Mouse (Mus musculus) midbrain, embryonic 15.5 days (tissue): ENCODE data around the gene Tab1. TPM values are rescaled to one million over a fixed set of nuclear protein-coding genes. Genes with fewer than 3 reads are reported as not detected.
A peak's percentile ranks its signal among the peaks of the same experiment; 100 is the strongest.

Experiments used
- ATAC-seq: fragments of 200-750 bp; cut with Nextera tagmentation; replicated peaks from 2 replicates; pipeline ENCODE4 v1.8.0; 2017; ENCODE audit warnings: moderate TSS enrichment
- H3K27ac ChIP-seq: fragments of 300-500 bp; sonication (generic); 2 replicates; pipeline ENCODE4 v1.5.1; 2015; ENCODE audit warnings: mild to moderate bottlenecking, inconsistent platforms
- H3K27me3 ChIP-seq: fragments of 300-500 bp; sonication (generic); replicated peaks from 2 replicates; pipeline ENCODE4 v1.6.1; 2015; ENCODE audit warnings: inconsistent platforms
- H3K36me3 ChIP-seq: fragments of 300-500 bp; sonication (generic); replicated peaks from 2 replicates; pipeline ENCODE4 v1.6.1; 2015; ENCODE audit warnings: inconsistent platforms
- H3K4me1 ChIP-seq: fragments of 300-500 bp; sonication (generic); 2 replicates; pipeline ENCODE4 v1.6.1; 2015; ENCODE audit warnings: inconsistent platforms
- H3K4me2 ChIP-seq: fragments of 300-500 bp; sonication (generic); 2 replicates; pipeline ENCODE4 v1.6.1; 2015; ENCODE audit warnings: inconsistent platforms, mild to moderate bottlenecking, moderate library complexity
- H3K4me3 ChIP-seq: fragments of 300-500 bp; sonication (generic); 2 replicates; pipeline ENCODE4 v1.5.1; 2015; ENCODE audit warnings: mild to moderate bottlenecking, inconsistent platforms
- H3K9ac ChIP-seq: fragments of 300-500 bp; sonication (generic); 2 replicates; pipeline ENCODE4 v1.6.1; 2015; ENCODE audit warnings: mild to moderate bottlenecking, inconsistent platforms
- H3K9me3 ChIP-seq: fragments of 300-500 bp; sonication (generic); 2 replicates; pipeline ENCODE4 v1.6.1; 2016; ENCODE audit warnings: inconsistent platforms
- WGBS: fragments of 180-500 bp; shearing (Covaris S2); methylation state at CpG from one replicate; pipeline ENCODE4 v1.1.7; 2015; ENCODE audit warnings: mixed read lengths; 5-methylcytosine and 5-hydroxymethylcytosine counted together
- polyA plus RNA-seq: library from polyadenylated mRNA; unstranded; fragments of >200 nt; fragmentation: Nextera tagmentation; extraction: Ambion mirVana; gene quantifications from 2 replicates; pipeline ENCODE4 v1.2.1, GENCODE M21; 2015

The Tab1 gene
- polyA plus RNA-seq, 1 experiment from 2014 or later, result 43.5 TPM

DNA sequence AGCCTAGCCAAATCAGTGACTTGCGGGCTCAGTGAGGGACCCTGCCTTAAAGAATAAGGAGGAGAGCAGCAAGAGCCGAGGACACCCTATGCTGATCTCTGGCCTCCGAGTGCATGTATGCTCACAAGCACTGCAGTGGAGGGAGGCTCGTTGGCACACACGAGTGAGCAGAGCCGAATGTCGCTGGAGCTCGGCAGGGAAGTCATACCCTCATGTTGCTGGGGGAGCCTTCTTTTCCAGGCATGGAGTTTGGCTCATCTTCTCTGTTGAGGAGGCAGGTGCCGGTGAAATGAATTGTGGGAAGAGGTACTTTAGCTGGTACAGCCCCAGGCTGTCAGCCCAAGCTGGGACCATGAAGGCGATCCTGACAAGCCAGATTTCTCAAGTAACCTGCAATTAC, 36.5 kb upstream of the Tab1 start:
- H3K4me1 ChIP-seq, result peaks cover 52% of the 10 kb centered on the region
- H3K27ac ChIP-seq, result no peak overlapping the region
- no peak overlapping the region for H3K4me2 ChIP-seq
- WGBS, result 56% methylated on average over 10 of the region's 10 CpGs
- no peak for ATAC-seq
- no peaks in the 10 kb centered on the region for H3K9me3 ChIP-seq
- no peaks in the 10 kb centered on the region for H3K36me3 ChIP-seq
- H3K4me3 ChIP-seq, result no peak overlapping the region
- no peaks in the 10 kb centered on the region for H3K27me3 ChIP-seq
- no peak overlapping the region for H3K9ac ChIP-seq

DNA sequence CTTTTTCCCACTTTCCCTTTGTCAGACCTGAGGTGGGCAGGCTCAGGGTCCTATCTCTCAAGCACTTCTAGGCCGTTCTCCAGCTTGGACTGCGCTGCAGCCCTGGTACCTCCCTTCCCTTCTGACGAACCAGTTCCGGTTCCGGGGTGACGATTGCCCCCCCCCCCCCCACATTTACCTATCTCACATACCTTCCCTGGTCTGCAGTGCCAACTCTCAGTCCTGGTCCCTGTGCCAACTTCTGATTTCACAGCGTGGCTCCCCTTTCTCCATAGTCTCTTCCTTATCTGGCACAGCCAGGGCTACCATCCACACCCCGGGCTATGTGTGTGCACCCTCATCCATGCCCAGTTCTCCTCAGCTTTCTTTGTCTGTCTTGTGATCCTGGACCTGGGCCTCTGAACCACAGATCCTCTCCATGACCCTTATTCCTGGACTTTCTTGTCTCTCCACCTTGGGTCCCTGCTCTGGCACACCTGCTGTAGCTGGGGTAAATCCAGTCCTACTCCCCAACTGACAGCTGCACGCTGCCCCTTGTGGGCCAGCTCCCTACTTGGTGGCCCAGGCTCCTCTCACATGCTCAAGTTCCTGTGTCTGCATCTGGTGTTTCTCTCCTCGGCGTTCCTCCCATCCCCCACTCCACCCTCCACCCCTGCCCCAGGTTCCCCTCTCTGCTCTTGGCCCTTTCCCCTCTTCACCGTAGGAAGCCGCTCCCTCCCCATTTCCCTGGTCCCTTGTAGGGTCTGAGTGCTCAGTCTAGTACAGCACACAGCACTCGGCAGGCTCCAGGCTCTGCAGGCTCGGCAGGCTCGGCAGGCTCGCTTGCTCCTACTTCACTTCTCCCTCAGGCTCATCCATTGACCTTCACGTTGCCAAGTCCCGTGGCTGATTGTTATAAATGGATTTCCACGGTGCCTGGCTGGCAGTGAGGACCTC, 35.7 kb upstream of the Tab1 start:
- H3K4me1 ChIP-seq, result peaks cover 46% of the 10 kb centered on the region
- ATAC-seq, result peak; percentile 61
- H3K4me2 ChIP-seq, result peak overlapping the region; percentile 20; the same call in 1 of the 2 replicates
- H3K9ac ChIP-seq, result no peak overlapping the region
- H3K4me3 ChIP-seq, result no peak overlapping the region
- 28% methylated on average over 19 of the region's 20 CpGs for WGBS
- H3K27me3 ChIP-seq, result no peaks in the 10 kb centered on the region
- H3K9me3 ChIP-seq, result no peaks in the 10 kb centered on the region
- no peaks in the 10 kb centered on the region for H3K36me3 ChIP-seq
- peak overlapping the region; percentile 39; the same call in 1 of the 2 replicates for H3K27ac ChIP-seq

GRCm38 (mm10) chr15:80097999-80098461, 34.9 kb upstream of the Tab1 start:
- peak; percentile 40; the same call in 1 of the 2 replicates for ATAC-seq
- H3K9ac ChIP-seq, result no peak overlapping the region

DNA sequence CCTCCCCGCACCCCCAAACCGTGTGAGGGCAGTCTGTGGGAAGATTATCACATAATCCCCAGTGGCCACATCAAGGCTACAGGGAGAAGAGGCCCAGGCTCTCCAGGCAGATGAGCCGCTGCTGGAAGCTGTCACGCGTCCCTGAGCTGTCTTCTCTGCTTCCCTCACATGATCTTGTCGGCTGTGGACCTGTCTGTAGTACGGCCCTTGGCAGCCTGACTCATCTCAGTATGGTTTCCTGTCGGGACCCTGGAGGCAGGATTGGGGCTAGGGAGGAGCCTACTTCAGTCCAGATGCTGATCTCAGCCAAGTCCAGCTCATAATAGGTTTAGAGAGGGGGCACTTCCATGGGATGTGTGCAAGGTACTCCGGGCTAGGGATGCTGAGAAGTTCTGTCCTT, 34.1 kb upstream of the Tab1 start:
- WGBS, result 32% methylated on average over 9 of the region's 9 CpGs
- no peaks in the 10 kb centered on the region for H3K27me3 ChIP-seq
- no peak overlapping the region for H3K27ac ChIP-seq
- no peak overlapping the region for H3K4me3 ChIP-seq
- H3K9me3 ChIP-seq, result no peaks in the 10 kb centered on the region
- H3K4me1 ChIP-seq, result peaks cover 31% of the 10 kb centered on the region
- H3K9ac ChIP-seq, result no peak overlapping the region
- H3K4me2 ChIP-seq, result no peak overlapping the region
- ATAC-seq, result no peak
- no peaks in the 10 kb centered on the region for H3K36me3 ChIP-seq

More at GRCm38 (mm10) chr15:80097999-80098461, 34.9 kb upstream of the Tab1 start:
- H3K4me3 ChIP-seq, result no peak overlapping the region
- H3K36me3 ChIP-seq, result no peaks in the 10 kb centered on the region
- H3K27me3 ChIP-seq, result no peaks in the 10 kb centered on the region
- no peaks in the 10 kb centered on the region for H3K9me3 ChIP-seq
- 0 out of 2 replicates have a peak overlapping the region, but pooled peaks have one; percentile 39 for H3K27ac ChIP-seq
- H3K4me2 ChIP-seq, result no peak overlapping the region
- H3K4me1 ChIP-seq, result peaks cover 37% of the 10 kb centered on the region
- WGBS, result 24% methylated on average over 8 of the region's 8 CpGs

GRCm38 (mm10) chr15:80099477-80099876, 33.5 kb upstream of the Tab1 start:
- Histone ChIP-seq H3K4me1 (peaks cover 31% of the 10 kb centered on the region), H3K9me3 (no peaks in the 10 kb centered on the region), H3K4me2 (no peak overlapping the region), H3K36me3 (no peaks in the 10 kb centered on the region), H3K27me3 (no peaks in the 10 kb centered on the region), H3K27ac (no peak overlapping the region), H3K9ac (no peak overlapping the region), H3K4me3 (no peak overlapping the region)
- ATAC-seq, result no peak
- 77% methylated on average over 3 of the region's 3 CpGs for WGBS

- ATAC-seq, result no peak
- H3K4me3 ChIP-seq, result no peak overlapping the region
- H3K4me1 ChIP-seq, result peaks cover 32% of the 10 kb centered on the region
- WGBS, result 87% methylated on average over 3 of the region's 3 CpGs
- H3K27ac ChIP-seq, result no peak overlapping the region
- no peaks in the 10 kb centered on the region for H3K9me3 ChIP-seq
- H3K4me2 ChIP-seq, result no peak overlapping the region
- H3K36me3 ChIP-seq, result no peaks in the 10 kb centered on the region
- H3K9ac ChIP-seq, result no peak overlapping the region
- no peaks in the 10 kb centered on the region for H3K27me3 ChIP-seq
Observed at GRCm38 (mm10) chr15:80100196-80100595, 32.7 kb upstream of the Tab1 start.

- no peaks in the 10 kb centered on the region for H3K9me3 ChIP-seq
- WGBS, result 90% methylated on average over 10 of the region's 10 CpGs
- no peak overlapping the region for H3K27ac ChIP-seq
- no peak overlapping the region for H3K4me3 ChIP-seq
- H3K4me2 ChIP-seq, result no peak overlapping the region
- H3K36me3 ChIP-seq, result no peaks in the 10 kb centered on the region
- peaks cover 38% of the 10 kb centered on the region for H3K4me1 ChIP-seq
- no peak overlapping the region for H3K9ac ChIP-seq
- no peak for ATAC-seq
- H3K27me3 ChIP-seq, result no peaks in the 10 kb centered on the region
Observed at GRCm38 (mm10) chr15:80100871-80101270, 32.1 kb upstream of the Tab1 start.

DNA sequence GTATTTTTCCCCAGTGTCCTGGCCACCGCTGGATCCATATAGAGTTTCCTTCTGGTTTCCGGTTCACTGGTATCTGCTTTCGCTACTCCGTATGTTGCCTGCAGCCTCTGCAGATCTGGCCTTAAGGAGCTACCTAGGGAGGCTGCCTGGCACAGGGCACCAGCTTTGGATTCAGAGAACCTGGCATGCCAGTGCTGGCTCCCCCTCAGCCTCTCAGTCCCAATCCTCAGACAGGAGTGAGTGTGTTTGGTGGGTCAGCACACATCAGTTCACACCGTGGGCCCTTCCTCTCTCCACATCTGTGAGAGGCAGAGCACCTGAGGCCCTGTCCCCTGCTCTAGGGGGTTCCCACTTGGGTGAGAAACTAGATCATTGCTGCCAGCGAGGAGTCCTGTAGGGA, 31.4 kb upstream of the Tab1 start:
- H3K36me3 ChIP-seq, result no peaks in the 10 kb centered on the region
- no peak overlapping the region for H3K9ac ChIP-seq
- H3K4me3 ChIP-seq, result no peak overlapping the region
- H3K4me2 ChIP-seq, result no peak overlapping the region
- H3K27ac ChIP-seq, result no peak overlapping the region
- no peaks in the 10 kb centered on the region for H3K9me3 ChIP-seq
- H3K27me3 ChIP-seq, result no peaks in the 10 kb centered on the region
- no peak for ATAC-seq
- H3K4me1 ChIP-seq, result peaks cover 34% of the 10 kb centered on the region
- WGBS, result 82% methylated on average over 6 of the region's 6 CpGs

- ATAC-seq, result no peak
Observed at GRCm38 (mm10) chr15:80102495-80102894, 30.4 kb upstream of the Tab1 start.

GRCm38 (mm10) chr15:80105490-80106410, 27.2 kb upstream of the Tab1 start:
- H3K27ac ChIP-seq, result peak overlapping the region; percentile 55
- 55% methylated on average over 12 of the region's 12 CpGs for WGBS
- no peaks in the 10 kb centered on the region for H3K27me3 ChIP-seq
- H3K9me3 ChIP-seq, result no peaks in the 10 kb centered on the region
- H3K4me2 ChIP-seq, result no peak overlapping the region
- no peak overlapping the region for H3K9ac ChIP-seq
- ATAC-seq, result no peak
- no peaks in the 10 kb centered on the region for H3K36me3 ChIP-seq
- no peak overlapping the region for H3K4me3 ChIP-seq
- H3K4me1 ChIP-seq, result peaks cover 7% of the 10 kb centered on the region

More at GRCm38 (mm10) chr15:80102495-80102894, 30.4 kb upstream of the Tab1 start:
- Histone ChIP-seq H3K4me2 (no peak overlapping the region), H3K36me3 (no peaks in the 10 kb centered on the region), H3K4me1 (peaks cover 25% of the 10 kb centered on the region), H3K9me3 (no peaks in the 10 kb centered on the region), H3K9ac (no peak overlapping the region), H3K27me3 (no peaks in the 10 kb centered on the region), H3K4me3 (no peak overlapping the region), H3K27ac (no peak overlapping the region)
- 89% methylated on average over 6 of the region's 6 CpGs for WGBS

- peaks cover 5% of the 10 kb centered on the region; the same call in 1 of the 2 replicates for H3K36me3 ChIP-seq
- no peak overlapping the region for H3K4me2 ChIP-seq
- H3K9me3 ChIP-seq, result no peaks in the 10 kb centered on the region
- peaks cover 7% of the 10 kb centered on the region for H3K4me1 ChIP-seq
- H3K9ac ChIP-seq, result no peak overlapping the region
- H3K27ac ChIP-seq, result no peak overlapping the region
- no peak for ATAC-seq
- no peaks in the 10 kb centered on the region for H3K27me3 ChIP-seq
- WGBS, result 96% methylated on average over 8 of the region's 8 CpGs
- H3K4me3 ChIP-seq, result no peak overlapping the region
Observed at GRCm38 (mm10) chr15:80107143-80107542, 25.8 kb upstream of the Tab1 start.

GRCm38 (mm10) chr15:80107575-80107974, 25.4 kb upstream of the Tab1 start:
- no peaks in the 10 kb centered on the region for H3K9me3 ChIP-seq
- H3K4me3 ChIP-seq, result no peak overlapping the region
- peaks cover 7% of the 10 kb centered on the region for H3K4me1 ChIP-seq
- 91% methylated on average over 3 of the region's 3 CpGs for WGBS
- H3K4me2 ChIP-seq, result no peak overlapping the region
- no peaks in the 10 kb centered on the region for H3K27me3 ChIP-seq
- no peak for ATAC-seq
- H3K9ac ChIP-seq, result no peak overlapping the region
- H3K36me3 ChIP-seq, result peaks cover 9% of the 10 kb centered on the region
- no peak overlapping the region for H3K27ac ChIP-seq
